Mouse (Mus musculus) ES-Bruce4 (cell line): ENCODE data around the gene Lrmda. TPM values are rescaled to one million over a fixed set of nuclear protein-coding genes. Genes with fewer than 3 reads are reported as not detected.

Source experiments
- H3K27ac ChIP-seq: 2 replicates; pipeline ENCODE4 v1.5.1; 2012; ENCODE audit warnings: low read length, inconsistent platforms; ENCODE audit not compliant: insufficient read depth
- H3K27me3 ChIP-seq: 2 replicates; pipeline ENCODE4 v1.6.1; 2012; ENCODE audit warnings: mild to moderate bottlenecking, low read length, inconsistent platforms; ENCODE audit not compliant: control insufficient read depth, poor library complexity, insufficient read depth, severe bottlenecking
- H3K36me3 ChIP-seq: 2 replicates; pipeline ENCODE4 v1.6.1; 2012; ENCODE audit warnings: inconsistent platforms, mild to moderate bottlenecking, low read length, moderate library complexity; ENCODE audit not compliant: control insufficient read depth, poor library complexity, insufficient read depth, severe bottlenecking
- H3K4me1 ChIP-seq: one replicate; pipeline ENCODE4 v1.8.1; 2011; ENCODE audit warnings: low read length; ENCODE audit not compliant: control insufficient read depth, insufficient read depth
- H3K4me3 ChIP-seq: 2 replicates; pipeline ENCODE4 v1.5.1; 2011; ENCODE audit warnings: low read depth, mild to moderate bottlenecking, low read length
- H3K9ac ChIP-seq: 2 replicates; pipeline ENCODE4 v1.6.1; 2012; ENCODE audit warnings: low read depth, mild to moderate bottlenecking, inconsistent platforms; ENCODE audit not compliant: poor library complexity, severe bottlenecking
- H3K9me3 ChIP-seq: replicated peaks from 2 replicates; pipeline ENCODE4 v1.6.1; 2012; ENCODE audit warnings: mild to moderate bottlenecking, low read length, inconsistent platforms; ENCODE audit not compliant: control insufficient read depth, poor library complexity, insufficient read depth, severe bottlenecking
- CTCF ChIP-seq: IDR thresholded peaks from one replicate; pipeline ENCODE4 v1.8.1; 2011; ENCODE audit warnings: low read depth, low read length
- EP300 ChIP-seq: IDR thresholded peaks from 2 replicates; pipeline ENCODE4 v1.6.1; 2011; ENCODE audit warnings: low read depth, low read length; ENCODE audit not compliant: insufficient read depth
- POLR2A ChIP-seq: IDR thresholded peaks from one replicate; pipeline ENCODE4 v1.8.1; 2011; ENCODE audit warnings: low read length; ENCODE audit not compliant: insufficient read depth
- polyA plus RNA-seq: library from polyadenylated mRNA; stranded (reverse); fragments of >200 nt; gene quantifications from 2 replicates; pipeline ENCODE4 v1.2.4, GENCODE M21; 2011; ENCODE audit warnings: low read depth; ENCODE audit not compliant: missing spikeins, insufficient read depth, insufficient read length

Gene Lrmda
- polyA plus RNA-seq, 1 experiment, result not detected

- no peak overlapping the region for H3K27ac ChIP-seq
- H3K27me3 ChIP-seq, result no peaks in the 10 kb centered on the region
- no peaks in the 10 kb centered on the region for H3K36me3 ChIP-seq
- H3K9me3 ChIP-seq, result no peaks in the 10 kb centered on the region
- TF ChIP-seq POLR2A (no peak), EP300 (no peak), CTCF (no peak)
- no peak overlapping the region for H3K4me3 ChIP-seq
- no peak overlapping the region for H3K9ac ChIP-seq
- no peaks in the 10 kb centered on the region for H3K4me1 ChIP-seq
These were observed 89.9 kb downstream of the Lrmda start for GRCm38 (mm10) chr14:22109423-22109822.

- Histone ChIP-seq H3K36me3 (no peaks in the 10 kb centered on the region), H3K27ac (no peak overlapping the region), H3K27me3 (no peaks in the 10 kb centered on the region), H3K9me3 (no peaks in the 10 kb centered on the region; the same call in 1 of the 2 replicates), H3K4me1 (no peaks in the 10 kb centered on the region), H3K4me3 (no peak overlapping the region), H3K9ac (no peak overlapping the region)
- no peak for TF ChIP-seq POLR2A
- no peak for TF ChIP-seq CTCF
- no peak for TF ChIP-seq EP300
These were observed 94.2 kb downstream of the Lrmda start for GRCm38 (mm10) chr14:22113463-22114361.

GRCm38 (mm10) chr14:22114651-22115351 lies 95.3 kb downstream of the Lrmda start:
- no peak overlapping the region for H3K27ac ChIP-seq
- no peak overlapping the region for H3K9ac ChIP-seq
- TF ChIP-seq CTCF (no peak), EP300 (no peak), POLR2A (no peak)
- H3K9me3 ChIP-seq, result no peaks in the 10 kb centered on the region; the same call in 1 of the 2 replicates
- no peaks in the 10 kb centered on the region for H3K36me3 ChIP-seq
- H3K4me3 ChIP-seq, result no peak overlapping the region
- H3K27me3 ChIP-seq, result no peaks in the 10 kb centered on the region
- no peaks in the 10 kb centered on the region for H3K4me1 ChIP-seq

- Histone ChIP-seq H3K9ac (no peak overlapping the region), H3K4me3 (no peak overlapping the region), H3K27me3 (no peaks in the 10 kb centered on the region), H3K27ac (no peak overlapping the region), H3K9me3 (no peaks in the 10 kb centered on the region; the same call in 1 of the 2 replicates), H3K4me1 (no peaks in the 10 kb centered on the region), H3K36me3 (no peaks in the 10 kb centered on the region)
- TF ChIP-seq CTCF, result no peak
- TF ChIP-seq EP300, result no peak
These were observed 98.6 kb downstream of the Lrmda start for GRCm38 (mm10) chr14:22118096-22118495.

GRCm38 (mm10) chr14:22118512-22118911 lies 99.0 kb downstream of the Lrmda start:
- TF ChIP-seq EP300 (no peak), POLR2A (no peak), CTCF (no peak)
- H3K4me1 ChIP-seq, result no peaks in the 10 kb centered on the region
- no peaks in the 10 kb centered on the region for H3K27me3 ChIP-seq
- H3K36me3 ChIP-seq, result no peaks in the 10 kb centered on the region
- no peaks in the 10 kb centered on the region; the same call in 1 of the 2 replicates for H3K9me3 ChIP-seq
- H3K9ac ChIP-seq, result no peak overlapping the region
- no peak overlapping the region for H3K4me3 ChIP-seq
- no peak overlapping the region for H3K27ac ChIP-seq

- Histone ChIP-seq H3K4me3 (no peak overlapping the region), H3K27ac (no peak overlapping the region), H3K27me3 (no peaks in the 10 kb centered on the region), H3K36me3 (no peaks in the 10 kb centered on the region), H3K9me3 (no peaks in the 10 kb centered on the region), H3K4me1 (no peaks in the 10 kb centered on the region), H3K9ac (no peak overlapping the region)
- TF ChIP-seq POLR2A (no peak), CTCF (no peak), EP300 (no peak)
These were observed 106.8 kb downstream of the Lrmda start for GRCm38 (mm10) chr14:22126276-22126675.
